Mouse (Mus musculus): ENCODE measurements around the gene Grin3b. TPM values are rescaled to one million over a fixed set of nuclear protein-coding genes. Genes with fewer than 3 reads are reported as not detected.
A peak's percentile ranks its signal among the peaks of the same experiment; 100 is the strongest.

The Grin3b gene
- total RNA-seq (2021) = under 1 TPM; 0.12 to 0.21 TPM
- long read RNA-seq, experiment 1, partial matches to known transcripts = 0 of 1 reads
- long read RNA-seq, experiment 1, other reads (novel, unspliced or antisense) = 1 of 1 reads
- long read RNA-seq, experiment 2 = 0 reads

GRCm38 (mm10) chr10:79970415-79971182, at the start of gene Grin3b:
Gene Grin3b (plus strand): TSS chr10:79970715.
- DNase-seq (ENCODE audit: low spot score in 2 of 2) = no peak

- no peak for DNase-seq (ENCODE audit: low spot score in 2 of 2)
Observed at GRCm38 (mm10) chr10:79920958-79921535, 49.5 kb upstream of the Grin3b start, which contains the start of gene R3hdm4. Gene R3hdm4 (minus strand): TSS chr10:79921208.

- no peak for DNase-seq (ENCODE audit: low spot score in 2 of 2)
Observed at GRCm38 (mm10) chr10:79921572-79921971, 48.9 kb upstream of the Grin3b start.

GRCm38 (mm10) chr10:79924998-79925784, 45.3 kb upstream of the Grin3b start:
- DNase-seq (ENCODE audit: low spot score in 2 of 2) = peak; percentile 96 to 97

- peak in 1 of 2 experiments; percentile 34 for DNase-seq (ENCODE audit: low spot score in 2 of 2)
Observed at GRCm38 (mm10) chr10:79925785-79926490, 44.6 kb upstream of the Grin3b start.

GRCm38 (mm10) chr10:79926491-79927323, 43.8 kb upstream of the Grin3b start, which contains the start of gene Arid3a:
Gene Arid3a (plus strand): TSS chr10:79927043.
- DNase-seq (ENCODE audit: low spot score in 2 of 2) = peak; percentile 83 to 87

- DNase-seq (ENCODE audit: low spot score in 2 of 2) = peak; percentile 58 to 66
Observed at GRCm38 (mm10) chr10:79927324-79928029, 43.0 kb upstream of the Grin3b start.

GRCm38 (mm10) chr10:79928030-79928694, 42.4 kb upstream of the Grin3b start:
- DNase-seq (ENCODE audit: low spot score in 2 of 2) = no peak

GRCm38 (mm10) chr10:79928907-79929701, 41.4 kb upstream of the Grin3b start:
- DNase-seq (ENCODE audit: low spot score in 2 of 2) = no peak

- DNase-seq (ENCODE audit: low spot score in 2 of 2) = no peak
Observed at GRCm38 (mm10) chr10:79929967-79930825, 40.3 kb upstream of the Grin3b start.

GRCm38 (mm10) chr10:79930826-79931186, 39.7 kb upstream of the Grin3b start:
- DNase-seq (ENCODE audit: low spot score in 2 of 2) = no peak

- no peak for DNase-seq (ENCODE audit: low spot score in 2 of 2)
Observed at GRCm38 (mm10) chr10:79931797-79932196, 38.7 kb upstream of the Grin3b start.

- DNase-seq (ENCODE audit: low spot score in 2 of 2) = peak in 1 of 2 experiments; percentile 60
Observed at GRCm38 (mm10) chr10:79932736-79933135, 37.8 kb upstream of the Grin3b start.

- DNase-seq (ENCODE audit: low spot score in 2 of 2) = no peak
Observed at GRCm38 (mm10) chr10:79933145-79933679, 37.3 kb upstream of the Grin3b start.

GRCm38 (mm10) chr10:79933861-79934260, 36.7 kb upstream of the Grin3b start:
- DNase-seq (ENCODE audit: low spot score in 2 of 2) = no peak

- peak; percentile 78 to 82 for DNase-seq (ENCODE audit: low spot score in 2 of 2)
Observed at GRCm38 (mm10) chr10:79934272-79934721, 36.2 kb upstream of the Grin3b start.

Data from layer of hippocampus, postnatal 14 days (tissue).